Mouse (Mus musculus) kidney, postnatal 0 days (tissue): ENCODE measurements at regions not wholly inside any gene's neighbourhood (a gene's known extent, or its start where the extent isn't known, plus 50 kb on each side); places are given as distances from the start of the nearest gene placed in this dataset.

Source experiments
- ATAC-seq: fragments of 200-750 bp; cut with Nextera tagmentation; replicated peaks from 2 replicates; pipeline ENCODE4 v1.8.0; 2017; ENCODE audit warnings: low read depth, moderate number of reproducible peaks, moderate TSS enrichment, moderate library complexity; ENCODE audit not compliant: low FRiP score
- DNase-seq: peaks from one replicate; pipeline ENCODE4 v3.0.0-alpha.2; 2016; ENCODE audit warnings: low spot score
- H3K27ac ChIP-seq: fragments of 300-500 bp; sonication (generic); 2 replicates; pipeline ENCODE4 v1.5.1; 2014; ENCODE audit warnings: mild to moderate bottlenecking
- H3K27me3 ChIP-seq: fragments of 300-500 bp; sonication (generic); 2 replicates; pipeline ENCODE4 v1.6.1; 2014; ENCODE audit warnings: low read length, mixed read lengths; ENCODE audit not compliant: insufficient read depth
- H3K36me3 ChIP-seq: fragments of 300-500 bp; sonication (generic); 2 replicates; pipeline ENCODE4 v1.6.1; 2014; ENCODE audit warnings: low read length, mixed read lengths; ENCODE audit not compliant: insufficient read depth
- H3K4me1 ChIP-seq: fragments of 300-500 bp; sonication (generic); replicated peaks from 2 replicates; pipeline ENCODE4 v1.6.1; 2014; ENCODE audit warnings: antibody characterized with exemption, low read length, mixed read lengths; ENCODE audit not compliant: insufficient read depth
- H3K4me2 ChIP-seq: fragments of 300-500 bp; sonication (generic); 2 replicates; pipeline ENCODE4 v1.6.1; 2014; ENCODE audit warnings: mild to moderate bottlenecking, low read length, moderate library complexity, mixed read lengths
- H3K4me3 ChIP-seq: fragments of 300-500 bp; sonication (generic); replicated peaks from 2 replicates; pipeline ENCODE4 v1.5.1; 2014; ENCODE audit warnings: low read depth, low read length
- H3K9ac ChIP-seq: fragments of 300-500 bp; sonication (generic); 2 replicates; pipeline ENCODE4 v1.6.1; 2014; ENCODE audit warnings: low read depth, low read length
- H3K9me3 ChIP-seq: fragments of 300-500 bp; sonication (generic); replicated peaks from 2 replicates; pipeline ENCODE4 v1.6.1; 2016; ENCODE audit warnings: low read length, inconsistent platforms, mixed read lengths
- CTCF ChIP-seq: IDR thresholded peaks from 2 replicates; pipeline ENCODE4 v1.5.1; 2016; ENCODE audit warnings: antibody characterized with exemption, low read depth, mild to moderate bottlenecking, moderate library complexity
- WGBS: fragments of 180-500 bp; shearing (Covaris S2); extraction: QIAGEN DNeasy Blood & Tissue Kit; methylation state at CpG from one replicate; pipeline ENCODE4 v1.1.7; 2014; 5-methylcytosine and 5-hydroxymethylcytosine counted together

DNA sequence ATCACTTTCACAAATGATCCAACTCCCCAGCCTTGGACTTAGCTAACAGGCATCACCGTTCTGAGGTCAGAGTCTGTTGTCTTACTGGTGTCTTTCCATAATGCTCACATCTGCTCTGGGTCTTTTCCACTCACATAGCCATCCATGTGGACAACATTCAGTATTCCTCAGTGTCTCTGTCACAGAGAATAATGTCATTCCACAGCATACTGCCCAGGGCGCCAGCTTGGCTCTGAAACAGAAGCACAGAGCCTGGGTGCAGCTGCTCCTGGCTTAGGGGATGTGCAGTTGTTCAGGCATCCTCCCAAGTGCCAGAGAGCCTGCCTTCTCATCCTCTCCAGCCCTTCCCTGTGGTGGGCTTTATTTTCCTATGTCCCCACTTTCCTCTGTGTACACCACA is 226.7 kb upstream of the Mki67 start:
- no peak overlapping the region for H3K4me2 ChIP-seq
- no peaks in the 10 kb centered on the region for H3K36me3 ChIP-seq
- no peak for TF ChIP-seq CTCF
- H3K27ac ChIP-seq = no peak overlapping the region
- no peak overlapping the region for H3K9ac ChIP-seq
- H3K9me3 ChIP-seq = no peaks in the 10 kb centered on the region
- no peak for ATAC-seq
- H3K4me1 ChIP-seq = no peaks in the 10 kb centered on the region
- H3K4me3 ChIP-seq = no peak overlapping the region
- DNase-seq = no peak
- WGBS = 95% methylated on average over 2 of the region's 2 CpGs
- no peaks in the 10 kb centered on the region for H3K27me3 ChIP-seq

GRCm38 (mm10) chr7:135946071-135946646 is 230.0 kb upstream of the Mki67 start:
- no peaks in the 10 kb centered on the region for H3K36me3 ChIP-seq
- H3K27me3 ChIP-seq = no peaks in the 10 kb centered on the region
- 83% methylated on average over 5 of the region's 5 CpGs for WGBS
- no peaks in the 10 kb centered on the region for H3K9me3 ChIP-seq
- no peak overlapping the region for H3K9ac ChIP-seq
- no peak for TF ChIP-seq CTCF
- H3K27ac ChIP-seq = no peak overlapping the region
- H3K4me3 ChIP-seq = no peak overlapping the region
- H3K4me1 ChIP-seq = no peaks in the 10 kb centered on the region
- H3K4me2 ChIP-seq = no peak overlapping the region
- no peak for DNase-seq
- no peak for ATAC-seq

DNA sequence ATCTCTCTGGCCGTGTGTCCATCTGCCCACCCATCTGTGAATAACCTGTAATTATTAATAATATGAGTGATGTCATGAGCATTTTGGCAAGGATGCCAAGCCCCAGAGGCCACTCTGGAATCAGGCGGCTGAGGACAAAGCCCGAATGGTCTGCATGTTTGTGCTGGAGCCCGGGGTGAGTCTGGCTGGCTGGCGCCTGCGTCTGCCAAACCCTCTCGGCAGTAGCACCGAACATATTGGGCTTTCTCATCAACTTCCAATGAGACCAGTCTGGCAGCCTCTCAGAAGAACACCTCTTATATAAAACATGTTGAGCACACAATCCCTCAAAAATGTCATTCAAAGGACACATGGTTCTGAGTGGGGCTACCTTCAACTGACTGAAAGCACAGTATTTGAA is 244.9 kb upstream of the Mki67 start:
- no peaks in the 10 kb centered on the region for H3K4me1 ChIP-seq
- H3K9me3 ChIP-seq = no peaks in the 10 kb centered on the region
- H3K36me3 ChIP-seq = no peaks in the 10 kb centered on the region
- H3K27me3 ChIP-seq = no peaks in the 10 kb centered on the region
- TF ChIP-seq CTCF = no peak
- no peak overlapping the region for H3K4me3 ChIP-seq
- H3K9ac ChIP-seq = no peak overlapping the region
- DNase-seq = no peak
- 86% methylated on average over 8 of the region's 8 CpGs for WGBS
- ATAC-seq = no peak
- no peak overlapping the region for H3K27ac ChIP-seq
- H3K4me2 ChIP-seq = no peak overlapping the region

DNA sequence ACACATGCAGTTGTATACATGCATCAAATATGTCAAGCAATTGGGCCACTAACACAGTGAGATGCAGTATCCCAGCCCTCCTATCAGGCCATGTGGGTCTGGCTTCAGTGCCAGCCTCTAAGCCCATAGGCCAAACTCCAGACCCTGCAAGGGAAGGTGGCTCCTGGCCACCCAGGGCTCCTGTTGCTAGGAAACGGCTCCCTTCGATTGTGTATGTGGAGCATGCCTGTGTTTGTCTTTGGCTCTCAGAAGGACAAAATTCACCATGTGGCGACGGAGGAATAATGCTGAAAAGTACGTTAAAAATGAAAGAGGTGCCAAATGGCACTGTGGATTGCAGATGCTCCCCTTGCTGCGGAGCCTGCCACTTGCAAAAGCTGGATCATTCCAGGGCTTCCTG is 249.4 kb upstream of the Mki67 start:
- Histone ChIP-seq H3K4me1 (no peaks in the 10 kb centered on the region; the same call in 1 of the 2 replicates), H3K27ac (no peak overlapping the region), H3K9me3 (no peaks in the 10 kb centered on the region), H3K9ac (no peak overlapping the region), H3K4me2 (no peak overlapping the region), H3K4me3 (no peak overlapping the region), H3K27me3 (no peaks in the 10 kb centered on the region), H3K36me3 (no peaks in the 10 kb centered on the region)
- no peak for ATAC-seq
- no peak for DNase-seq
- WGBS = 80% methylated on average over 6 of the region's 6 CpGs
- TF ChIP-seq CTCF = no peak

GRCm38 (mm10) chr7:135966231-135966630 is 250.1 kb upstream of the Mki67 start:
- H3K27ac ChIP-seq = no peak overlapping the region
- H3K36me3 ChIP-seq = no peaks in the 10 kb centered on the region
- no peak overlapping the region for H3K4me2 ChIP-seq
- no peak overlapping the region for H3K9ac ChIP-seq
- DNase-seq (peak; percentile 45), ATAC-seq (no peak)
- H3K4me3 ChIP-seq = no peak overlapping the region
- H3K4me1 ChIP-seq = no peaks in the 10 kb centered on the region; the same call in 1 of the 2 replicates
- no peak for TF ChIP-seq CTCF
- no peaks in the 10 kb centered on the region for H3K9me3 ChIP-seq
- WGBS = 24% methylated on average over 4 of the region's 4 CpGs
- H3K27me3 ChIP-seq = no peaks in the 10 kb centered on the region

GRCm38 (mm10) chr7:135968638-135969037 is 252.5 kb upstream of the Mki67 start:
- Histone ChIP-seq H3K4me1 (no peaks in the 10 kb centered on the region; the same call in 1 of the 2 replicates), H3K36me3 (no peaks in the 10 kb centered on the region), H3K4me2 (no peak overlapping the region), H3K27me3 (no peaks in the 10 kb centered on the region), H3K9me3 (no peaks in the 10 kb centered on the region), H3K4me3 (no peak overlapping the region), H3K9ac (no peak overlapping the region), H3K27ac (no peak overlapping the region)
- no peak for ATAC-seq
- no peak for DNase-seq
- no peak for TF ChIP-seq CTCF
- WGBS = 51% methylated on average over 8 of the region's 8 CpGs

- H3K9ac ChIP-seq = no peak overlapping the region
- WGBS = 62% methylated on average over 6 of the region's 6 CpGs
- no peaks in the 10 kb centered on the region for H3K9me3 ChIP-seq
- H3K27me3 ChIP-seq = no peaks in the 10 kb centered on the region
- 0 out of 2 replicates have a peak, but pooled peaks cover 5% of the 10 kb centered on the region for H3K4me1 ChIP-seq
- no peak overlapping the region for H3K4me2 ChIP-seq
- no peak for TF ChIP-seq CTCF
- H3K27ac ChIP-seq = no peak overlapping the region
- peak; percentile 16 for DNase-seq
- no peak overlapping the region for H3K4me3 ChIP-seq
- no peaks in the 10 kb centered on the region for H3K36me3 ChIP-seq
- peak; percentile 89 for ATAC-seq
Measured at GRCm38 (mm10) chr7:135986021-135986420, 269.9 kb upstream of the Mki67 start.
